Mouse (Mus musculus): ENCODE data around the gene Rem2. TPM values are rescaled to one million over a fixed set of nuclear protein-coding genes. Genes with fewer than 3 reads are reported as not detected.

Rem2 gene
- total RNA-seq, 2 experiments from 2014 or later, result not detected

DNA sequence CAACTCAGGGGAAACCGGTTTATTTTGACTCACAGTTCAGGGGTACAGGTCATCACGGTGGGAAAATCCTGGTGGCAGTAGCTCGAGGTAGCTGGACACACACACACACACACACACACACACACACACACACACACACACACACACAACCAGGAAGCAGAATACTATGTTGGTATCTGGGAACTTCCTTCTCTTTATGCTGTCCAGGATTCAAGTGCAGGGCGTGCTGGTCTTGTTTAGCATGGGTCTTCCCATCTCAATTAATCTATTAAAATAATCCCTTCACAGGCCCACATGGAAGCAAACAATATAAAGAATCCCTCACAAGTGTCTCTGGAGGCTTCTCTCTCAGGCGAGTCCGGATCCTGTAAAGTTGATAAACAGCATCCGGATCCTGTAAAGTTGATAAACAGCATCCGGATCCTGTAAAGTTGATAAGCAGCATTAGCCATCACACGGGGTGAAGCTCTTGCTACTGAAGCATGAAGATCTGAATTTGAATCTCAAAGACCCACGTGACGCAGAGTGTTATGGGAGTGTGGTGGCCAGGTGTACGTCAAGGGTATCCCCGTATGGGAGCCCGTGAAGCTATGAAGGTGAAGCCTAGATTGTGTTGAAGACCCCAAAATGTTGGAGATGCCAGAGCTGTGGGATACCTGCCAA lies 17.9 kb upstream of the Rem2 start:
- TF ChIP-seq CTCF (IDR thresholded peaks at IDR 0.05), result no peak
- no peak overlapping the region for H3K27ac ChIP-seq
- intact Hi-C loops (cut with DNase I), result no loop called here
- DNase-seq, result no peak
- no peak overlapping the region for H3K4me3 ChIP-seq

- Histone ChIP-seq H3K27ac (no peak overlapping the region), H3K4me3 (no peak overlapping the region)
- no peak for DNase-seq
- intact Hi-C loops (cut with DNase I), result loop anchor here (5.0 kb wide), 1 partner anchor 50 kb away; no protein-coding TSS in a partner anchor
- TF ChIP-seq CTCF (IDR thresholded peaks at IDR 0.05), result no peak
Measured at GRCm38 (mm10) chr14:54462146-54462545, 13.8 kb upstream of the Rem2 start.

GRCm38 (mm10) chr14:54463108-54463958 lies 12.6 kb upstream of the Rem2 start:
- no peak for TF ChIP-seq CTCF (IDR thresholded peaks at IDR 0.05)
- Histone ChIP-seq H3K27ac (peak overlapping the region; percentile 90), H3K4me3 (peak overlapping the region; percentile 98)
- no peak for DNase-seq
- intact Hi-C loops (cut with DNase I), result loop anchor here (5.0 kb wide), 1 partner anchor 49 kb away; no protein-coding TSS in a partner anchor

- Histone ChIP-seq H3K27ac (peak within 1 kb of the TSS; percentile 90), H3K4me3 (peak within 1 kb of the TSS; percentile 98)
- no peak for TF ChIP-seq CTCF (IDR thresholded peaks at IDR 0.05)
- DNase-seq, result peak; percentile 92
- intact Hi-C loops (cut with DNase I), result loop anchor here (5.0 kb wide), 1 partner anchor 48 kb away; no protein-coding TSS in a partner anchor
Measured at GRCm38 (mm10) chr14:54463959-54464292, 12.0 kb upstream of the Rem2 start, which contains the start of gene Lrp10. Gene Lrp10 (plus strand): TSS chr14:54464137.

DNA sequence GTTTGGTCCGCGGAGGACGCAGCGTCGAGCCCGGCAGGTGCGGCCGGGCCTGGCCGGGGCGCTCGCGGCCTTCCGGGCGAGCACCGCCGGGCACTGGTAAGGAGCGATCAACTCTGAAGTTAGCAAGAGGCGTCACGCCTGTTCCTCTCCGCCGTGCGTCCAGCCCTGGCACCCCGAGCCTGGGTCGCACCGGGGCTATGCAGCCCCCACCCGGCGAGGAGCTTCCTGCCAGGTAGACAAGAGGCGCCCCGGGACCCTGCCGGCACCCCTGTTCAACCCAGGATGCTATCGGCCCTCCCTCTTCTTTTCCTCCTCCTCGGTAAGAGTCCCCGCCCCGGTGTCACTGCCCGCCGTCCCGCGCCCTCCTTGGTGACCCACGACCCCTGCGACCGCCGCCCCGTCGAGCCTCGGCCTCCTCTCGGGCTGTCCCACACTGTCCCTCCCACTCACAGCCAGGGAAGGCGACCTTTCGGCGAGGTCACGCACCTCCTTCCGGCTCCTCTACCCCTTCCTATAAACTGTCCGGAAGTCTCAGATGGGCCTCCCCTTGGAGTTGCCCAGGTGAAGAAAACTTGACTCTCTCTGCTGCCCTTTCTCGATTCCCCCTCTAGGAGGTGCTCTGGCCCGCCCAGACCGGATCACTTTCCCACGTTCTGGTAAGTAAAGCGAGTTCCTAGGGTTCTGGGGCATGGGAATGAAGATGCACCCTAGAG lies 11.5 kb upstream of the Rem2 start:
- H3K27ac ChIP-seq, result peak overlapping the region; percentile 90
- H3K4me3 ChIP-seq, result peak overlapping the region; percentile 98
- DNase-seq, result peak; percentile 76
- TF ChIP-seq CTCF (IDR thresholded peaks at IDR 0.05), result peak; percentile 73
- intact Hi-C loops (cut with DNase I), result loop anchor here (5.0 kb wide), 1 partner anchor 48 kb away; no protein-coding TSS in a partner anchor

DNA sequence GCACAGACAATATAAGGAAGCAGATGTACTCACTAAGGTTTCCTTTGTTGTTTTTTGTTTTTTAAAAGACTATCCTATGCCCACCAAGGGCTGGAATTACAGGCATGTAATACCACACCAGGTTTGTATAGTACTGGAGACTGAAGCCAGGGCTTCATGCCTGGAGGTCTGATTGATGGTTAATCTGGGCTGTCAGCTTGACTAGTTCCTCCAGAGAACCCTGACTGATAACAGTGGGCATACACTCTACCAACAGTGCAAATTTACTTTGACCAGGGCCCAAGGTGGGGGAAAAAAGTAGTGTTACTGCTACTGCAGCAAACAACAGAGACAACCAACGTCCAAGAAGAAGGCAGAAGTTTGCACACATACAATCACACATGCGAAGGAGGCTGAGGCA lies 4.4 kb upstream of the Rem2 start:
- intact Hi-C loops (cut with DNase I), result no loop called here
- TF ChIP-seq CTCF (IDR thresholded peaks at IDR 0.05), result no peak
- DNase-seq, result no peak
- no peak overlapping the region for H3K4me3 ChIP-seq
- H3K27ac ChIP-seq, result no peak overlapping the region

- intact Hi-C loops (cut with DNase I), result no loop called here
- H3K27ac ChIP-seq, result no peak overlapping the region
- no peak overlapping the region for H3K4me3 ChIP-seq
- no peak for TF ChIP-seq CTCF (IDR thresholded peaks at IDR 0.05)
- no peak for DNase-seq
Measured at GRCm38 (mm10) chr14:54472671-54473070, 3.2 kb upstream of the Rem2 start.

DNA sequence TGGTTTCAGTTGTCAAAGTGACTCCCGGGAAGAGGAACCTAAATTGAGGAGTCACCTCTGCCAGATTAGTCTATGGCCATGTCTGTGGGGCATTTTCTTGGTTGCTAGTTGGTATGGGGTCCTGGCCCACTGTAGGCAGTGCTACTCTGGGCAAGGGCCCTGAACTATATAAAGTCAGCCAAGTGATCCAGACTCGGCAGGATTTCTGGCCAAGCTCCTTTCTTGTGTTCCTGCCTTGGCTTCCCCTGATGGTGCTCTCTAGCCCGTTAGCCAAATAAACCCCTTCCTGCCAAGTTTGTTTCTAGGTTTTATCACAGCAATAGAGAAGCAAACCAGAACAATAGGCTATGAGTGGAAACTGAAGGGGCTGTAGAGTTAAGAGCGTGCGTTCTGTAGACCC lies 1.2 kb upstream of the Rem2 start:
- TF ChIP-seq CTCF (IDR thresholded peaks at IDR 0.05), result no peak
- intact Hi-C loops (cut with DNase I), result no loop called here

GRCm38 (mm10) chr14:54477172-54477909 lies 1.4 kb downstream of the Rem2 start:
- no peak for DNase-seq
- Histone ChIP-seq H3K27ac (no peak overlapping the region), H3K4me3 (no peak overlapping the region)
- no peak for TF ChIP-seq CTCF (IDR thresholded peaks at IDR 0.05)
- intact Hi-C loops (cut with DNase I), result no loop called here

More for the DNA sequence above, 1.2 kb upstream of the Rem2 start:
- Histone ChIP-seq H3K4me3 (no peak overlapping the region), H3K27ac (no peak overlapping the region)
- no peak for DNase-seq

DNA sequence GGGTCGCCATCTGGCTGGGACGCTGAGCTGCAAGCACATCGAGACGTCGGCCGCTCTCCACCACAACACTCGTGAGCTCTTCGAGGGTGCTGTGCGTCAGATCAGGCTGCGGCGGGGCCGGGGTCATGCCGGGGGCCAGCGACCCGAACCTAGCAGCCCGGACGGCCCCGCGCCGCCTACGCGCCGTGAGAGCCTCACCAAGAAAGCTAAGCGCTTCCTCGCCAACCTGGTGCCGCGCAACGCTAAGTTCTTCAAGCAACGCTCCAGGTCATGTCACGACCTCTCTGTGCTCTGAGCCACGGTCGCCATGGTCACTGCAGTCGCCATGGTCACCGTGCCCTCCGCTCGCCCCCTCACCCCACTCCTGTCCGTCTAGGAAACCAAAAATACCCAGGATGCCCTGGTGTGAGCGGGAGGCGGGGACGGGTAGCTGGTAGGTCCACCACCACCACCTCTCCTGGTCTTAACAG lies 3.6 kb downstream of the Rem2 start:
- no peak overlapping the region for H3K27ac ChIP-seq
- peak overlapping the region; percentile 67 for H3K4me3 ChIP-seq
- intact Hi-C loops (cut with DNase I), result no loop called here
- no peak for TF ChIP-seq CTCF (IDR thresholded peaks at IDR 0.05)
- no peak for DNase-seq

- Histone ChIP-seq H3K27ac (no peak overlapping the region), H3K4me3 (no peak overlapping the region)
- intact Hi-C loops (cut with DNase I), result no loop called here
- DNase-seq, result no peak
- no peak for TF ChIP-seq CTCF (IDR thresholded peaks at IDR 0.05)
Measured at GRCm38 (mm10) chr14:54480673-54481072, 4.8 kb downstream of the Rem2 start.

DNA sequence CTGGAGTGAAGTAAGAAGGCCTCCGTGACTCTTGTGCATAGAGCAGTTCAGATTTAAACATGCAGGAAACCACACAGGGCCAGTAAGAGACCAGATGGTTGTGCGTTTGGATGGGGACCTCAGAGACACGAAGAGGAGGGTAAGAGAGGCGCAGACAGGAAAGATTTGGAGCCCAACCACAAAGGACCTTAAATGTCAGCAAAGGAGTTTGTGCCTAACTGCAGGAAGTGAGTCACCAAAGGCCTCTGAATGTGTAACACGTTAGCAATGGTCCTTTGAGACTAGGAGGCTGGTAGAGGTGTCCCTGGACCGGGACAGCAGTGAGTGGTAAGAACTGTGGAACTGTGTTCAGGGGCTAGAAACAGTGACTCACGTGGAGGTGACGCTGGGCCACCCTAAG lies 5.5 kb downstream of the Rem2 start:
- Histone ChIP-seq H3K27ac (no peak overlapping the region), H3K4me3 (no peak overlapping the region)
- DNase-seq, result no peak
- TF ChIP-seq CTCF (IDR thresholded peaks at IDR 0.05), result no peak
- intact Hi-C loops (cut with DNase I), result no loop called here

Measured in gastrocnemius, adult 2 months (tissue).